Comparison of ENCODE assay signal across 15 mouse cellular contexts in the genomic region with DNA sequence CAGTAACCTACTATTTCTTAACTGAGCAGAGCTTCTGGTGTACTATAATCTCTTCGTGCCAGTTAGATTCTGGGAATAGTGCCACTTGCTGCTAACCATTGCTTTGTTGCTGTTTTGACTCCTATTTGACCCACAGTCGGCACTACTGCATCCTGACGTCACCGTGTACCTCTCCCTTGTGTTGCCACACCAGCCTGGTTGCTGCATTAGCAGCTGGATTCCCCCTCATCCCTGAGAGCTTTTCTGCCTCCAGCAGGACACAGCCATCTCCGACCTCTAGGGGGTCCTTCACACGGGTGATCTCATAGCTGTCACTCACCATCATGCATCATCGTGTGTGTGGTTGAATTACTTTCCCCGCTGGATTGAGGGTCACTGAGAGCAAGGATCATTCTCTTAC. TPM values are rescaled to one million over a fixed set of nuclear protein-coding genes. Genes with fewer than 3 reads are reported as not detected.
DNase-seq lines count a peak whose midpoint lies in the region; ATAC-seq and TF ChIP-seq lines count a peak whose summit lies in the region.
"Had no signal": no experiment of that assay in that cellular context is flagged by ENCODE, and none has a peak within 500 bp of the region (broad histone marks: within the 10 kb centered on the region; RNA-seq: fewer than 3 reads in every experiment).

No protein-coding gene starts in this region.

- no peaks in the 10 kb centered on the region; the same call in none of the 2 replicates for H3K36me3 ChIP-seq in kidney, adult 2 months (ENCODE audit: control insufficient read depth, insufficient read depth, low read length)
- peaks cover 75% of the 10 kb centered on the region for H3K36me3 ChIP-seq in kidney, embryonic 15.5 days
- peaks cover 29% of the 10 kb centered on the region for H3K36me3 ChIP-seq in forebrain, embryonic 15.5 days

- H3K27ac ChIP-seq in kidney, adult 2 months (ENCODE audit: insufficient read depth, low read depth, low read length): no peak overlapping the region
- H3K27ac ChIP-seq in kidney, embryonic 15.5 days: no peak overlapping the region
- no peak overlapping the region for H3K27ac ChIP-seq in forebrain, embryonic 15.5 days (replicated peaks)
- H3K27ac ChIP-seq: embryonic facial prominence, embryonic 10.5 days had no signal

- TF ChIP-seq CTCF in kidney, adult 2 months (conservative IDR thresholded peaks at IDR 0.05; ENCODE audit: insufficient read depth, insufficient read length, low read depth, low read length): no peak

- H3K27me3 ChIP-seq in kidney, adult 2 months (replicated peaks; ENCODE audit: control insufficient read depth, insufficient read depth, low read length): no peaks in the 10 kb centered on the region
- H3K27me3 ChIP-seq in kidney, embryonic 15.5 days: no peaks in the 10 kb centered on the region
- H3K27me3 ChIP-seq in forebrain, embryonic 15.5 days: no peaks in the 10 kb centered on the region
- H3K27me3 ChIP-seq: megakaryocyte, embryonic 14.5 days had no signal

- H3K4me3 ChIP-seq in kidney, adult 2 months (ENCODE audit: insufficient read depth, low read depth, low read length): no peak overlapping the region
- H3K4me3 ChIP-seq in kidney, embryonic 15.5 days (replicated peaks): no peak overlapping the region
- H3K4me3 ChIP-seq in forebrain, embryonic 15.5 days: no peak overlapping the region
- H3K4me3 ChIP-seq: embryonic facial prominence, embryonic 10.5 days; megakaryocyte, embryonic 14.5 days had no signal

- peaks cover 4% of the 10 kb centered on the region; the same call in 1 of the 2 replicates for H3K4me1 ChIP-seq in kidney, adult 2 months (ENCODE audit: control insufficient read depth, insufficient read depth, low read length)
- no peaks in the 10 kb centered on the region for H3K4me1 ChIP-seq in kidney, embryonic 15.5 days
- H3K4me1 ChIP-seq in forebrain, embryonic 15.5 days: peaks cover 4% of the 10 kb centered on the region; the same call in 1 of the 2 replicates
- H3K4me1 ChIP-seq: embryonic facial prominence, embryonic 10.5 days had no signal

- no peak overlapping the region for H3K9ac ChIP-seq in kidney, embryonic 15.5 days
- H3K9ac ChIP-seq in forebrain, embryonic 15.5 days (replicated peaks): no peak overlapping the region

- H3K9me3 ChIP-seq in kidney, embryonic 15.5 days (replicated peaks): no peaks in the 10 kb centered on the region
- no peaks in the 10 kb centered on the region for H3K9me3 ChIP-seq in forebrain, embryonic 15.5 days
- H3K9me3 ChIP-seq: embryonic facial prominence, embryonic 10.5 days; megakaryocyte, embryonic 14.5 days had no signal

- TF ChIP-seq POLR2A in kidney, adult 2 months (IDR thresholded peaks at IDR 0.05; ENCODE audit: low read depth, low read length): no peak

- 57% methylated on average over 8 of the region's 8 CpGs for WGBS in kidney, adult 2 months
- 77% methylated on average over 8 of the region's 8 CpGs for WGBS in kidney, embryonic 15.5 days
- whole genome bisulfite sequencing in forebrain, embryonic 15.5 days: 81% methylated on average over 8 of the region's 8 CpGs

- no peak for ATAC-seq in kidney, embryonic 15.5 days (replicated peaks; ENCODE audit: low FRiP score)
- ATAC-seq in forebrain, embryonic 15.5 days (replicated peaks): no peak
- ATAC-seq: forebrain, embryonic 16.5 days had no signal

- no peak overlapping the region for H3K4me2 ChIP-seq in kidney, embryonic 15.5 days
- no peak overlapping the region for H3K4me2 ChIP-seq in forebrain, embryonic 15.5 days (replicated peaks)

- peak; percentile 41 to 86 for DNase-seq in adrenal gland, adult (ENCODE audit: inconsistent age in 2 of 2, low spot score in 1 of 2)
- no peak for DNase-seq in adrenal gland, postnatal 4 days (ENCODE audit: low spot score in 2 of 2)
- DNase-seq in kidney, adult 2 months: peak; percentile 14
- DNase-seq in fibroblast of lung, adult 2 months (ENCODE audit: low read depth): peak; percentile 55
- peak; percentile 33 for DNase-seq in skeletal muscle tissue, adult 2 months (ENCODE audit: low read depth, low spot score)
- DNase-seq in right cerebral cortex, adult 2 months (ENCODE audit: low spot score in 2 of 2): no peak
- DNase-seq: kidney, adult 18-20 months had no signal

RNA-seq across cellular contexts. Expression of a gene that starts 10.6 kb away (rescaled TPM):
- 10 to 100 TPM; 28.0 to 29.4 TPM for total RNA-seq in adrenal gland, postnatal 4 days (2021)
- polyA plus RNA-seq in kidney, adult 2 months (2012; rRNA removed): 4.4 and 5.6 TPM in 2 replicates
- polyA plus RNA-seq in kidney, embryonic 15.5 days (2015; fragmentation: Nextera tagmentation; extraction: Ambion mirVana): 5.6 and 7.1 TPM in 2 replicates
- 3.3 and 4.1 TPM in 2 replicates for polyA plus RNA-seq in forebrain, embryonic 15.5 days (2015; fragmentation: Nextera tagmentation; extraction: Ambion mirVana)

RNA-seq across cellular contexts. Expression of a gene that starts 45.2 kb away (rescaled TPM):
- total RNA-seq in adrenal gland, postnatal 4 days (2021): not detected
- not detected in 2 replicates for polyA plus RNA-seq in kidney, adult 2 months (2012; rRNA removed)
- 0.32 and 0.36 TPM in 2 replicates for polyA plus RNA-seq in kidney, embryonic 15.5 days (2015; fragmentation: Nextera tagmentation; extraction: Ambion mirVana)
- 1.3 TPM in 2 replicates for polyA plus RNA-seq in forebrain, embryonic 15.5 days (2015; fragmentation: Nextera tagmentation; extraction: Ambion mirVana)
- total RNA-seq: heart, postnatal 14 days; MEL had no signal
- polyA plus RNA-seq: limb, embryonic 14.5 days had no signal

Comparison
In these comparisons a context has a peak if more than half of its experiments do, and no peak if none do; other contexts are left out.
1. DNase-seq: peak in adrenal gland, adult (2 of 2), kidney, adult 2 months (single experiment), fibroblast of lung, adult 2 months (single experiment) and skeletal muscle tissue, adult 2 months (single experiment); none in adrenal gland, postnatal 4 days (0 of 2) and right cerebral cortex, adult 2 months (0 of 2).